Mouse (Mus musculus) testis, adult 2 months (tissue): ENCODE measurements around the gene Filip1.

ENCODE experiments used
- CTCF ChIP-seq: fragments of 200-500 bp; IDR thresholded peaks from 2 replicates; pipeline ENCODE4 v1.5.1; 2012; ENCODE audit warnings: low read depth, mild to moderate bottlenecking, inconsistent platforms, low read length, moderate library complexity; ENCODE audit not compliant: control insufficient read depth, insufficient read depth, insufficient replicate concordance
- POLR2A ChIP-seq: fragments of 200-500 bp; IDR thresholded peaks from 2 replicates; pipeline ENCODE4 v1.6.1; 2012; ENCODE audit warnings: low read depth, mild to moderate bottlenecking, inconsistent platforms, low read length, moderate library complexity; ENCODE audit not compliant: control insufficient read depth

DNA sequence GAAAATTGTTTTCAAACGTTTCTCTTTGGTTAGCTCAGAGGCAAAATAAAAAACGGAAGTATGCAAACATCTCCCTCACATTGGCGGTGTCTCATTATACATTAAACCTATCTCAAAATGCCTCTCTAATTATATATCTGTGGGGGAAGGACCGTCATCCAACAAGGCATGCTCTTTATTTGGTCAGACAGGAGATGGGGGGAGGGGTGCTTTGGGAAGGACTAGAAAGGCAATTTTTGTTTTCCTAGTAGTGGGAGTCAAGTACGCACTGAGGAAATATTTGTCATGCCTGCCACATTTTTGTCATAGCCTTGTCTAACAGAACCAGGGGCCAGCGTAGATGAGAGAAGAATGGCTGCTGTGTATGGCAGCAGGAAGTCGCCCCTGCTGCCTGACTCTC, at the start of gene Filip1:
- TF ChIP-seq POLR2A (no peak), CTCF (no peak)
